Mouse (Mus musculus): ENCODE measurements at regions not wholly inside any gene's neighbourhood (a gene's known extent, or its start where the extent isn't known, plus 50 kb on each side); places are given as distances from the start of the nearest gene placed in this dataset.
A peak's percentile ranks its signal among the peaks of the same experiment; 100 is the strongest.

GRCm38 (mm10) chr11:56116553-56117232 is 75.9 kb upstream of the Nmur2 start:
- peak; percentile 51 for TF ChIP-seq CTCF (IDR thresholded peaks at IDR 0.05; ENCODE audit: low read depth)
- no peak for TF ChIP-seq EP300 (IDR thresholded peaks at IDR 0.05; ENCODE audit: low read depth)
